Mouse (Mus musculus) retina, postnatal 7 days (tissue): ENCODE measurements around the gene Ltc4s.

Source experiments
- DNase-seq: peaks from one replicate; pipeline ENCODE4 v3.0.0-alpha.2; 2012; ENCODE audit warnings: low read depth, low spot score

Gene Ltc4s

GRCm38 (mm10) chr11:50201590-50201989 lies 36.8 kb downstream of the Ltc4s start:
- no peak for DNase-seq

- DNase-seq, result no peak
Observed at GRCm38 (mm10) chr11:50200613-50201012, 37.8 kb downstream of the Ltc4s start.

- DNase-seq, result no peak
Observed at GRCm38 (mm10) chr11:50198916-50199315, 39.5 kb downstream of the Ltc4s start.

- DNase-seq, result no peak
Observed at GRCm38 (mm10) chr11:50198219-50198846, 40.1 kb downstream of the Ltc4s start.

- no peak for DNase-seq
Observed at GRCm38 (mm10) chr11:50197500-50197899, 40.9 kb downstream of the Ltc4s start.

- no peak for DNase-seq
Observed at GRCm38 (mm10) chr11:50194793-50195192, 43.6 kb downstream of the Ltc4s start.

GRCm38 (mm10) chr11:50194070-50194469 lies 44.3 kb downstream of the Ltc4s start:
- DNase-seq, result no peak

GRCm38 (mm10) chr11:50192278-50192677 lies 46.1 kb downstream of the Ltc4s start:
- no peak for DNase-seq

GRCm38 (mm10) chr11:50190362-50190761 lies 48.1 kb downstream of the Ltc4s start:
- DNase-seq, result no peak

- no peak for DNase-seq
Observed at GRCm38 (mm10) chr11:50188682-50189081, 49.7 kb downstream of the Ltc4s start.
